Mouse (Mus musculus) ES-CJ7 (cell line): Measurements from ENCODE around the gene Xirp1.
"Not testable (repeated sequence)": the region's sequence is repeated elsewhere in the genome, so short reads cannot be mapped to it uniquely, and the experiment has no call there.

Experiments used
- DNase-seq: peaks from one replicate; pipeline ENCODE4 v3.0.0; 2011; ENCODE audit warnings: low read depth, low spot score

Gene Xirp1

GRCm38 (mm10) chr9:120020285-120020890 is 3.0 kb downstream of the Xirp1 start:
- DNase-seq = peak; percentile 74

DNA sequence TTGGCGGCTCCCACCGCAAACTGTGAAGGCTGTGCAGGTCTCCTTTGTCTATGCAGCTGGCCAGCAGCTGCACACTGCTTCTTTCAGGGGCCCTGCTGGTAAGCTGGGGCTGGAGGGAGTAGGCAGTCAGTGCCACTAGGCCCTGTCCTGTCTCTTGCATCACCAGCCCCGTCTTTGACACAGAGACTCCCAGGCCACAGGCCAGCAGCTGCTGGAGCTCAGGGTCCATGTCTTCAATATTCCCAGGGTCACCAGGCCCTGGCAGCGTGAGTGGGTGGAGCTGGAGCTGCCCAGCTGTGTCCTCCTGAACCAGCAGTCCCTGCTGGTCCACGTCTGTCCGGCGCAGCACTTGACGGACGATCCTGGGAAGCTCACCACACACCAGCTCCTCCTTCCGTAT is 6.4 kb downstream of the Xirp1 start:
- no peak for DNase-seq

DNA sequence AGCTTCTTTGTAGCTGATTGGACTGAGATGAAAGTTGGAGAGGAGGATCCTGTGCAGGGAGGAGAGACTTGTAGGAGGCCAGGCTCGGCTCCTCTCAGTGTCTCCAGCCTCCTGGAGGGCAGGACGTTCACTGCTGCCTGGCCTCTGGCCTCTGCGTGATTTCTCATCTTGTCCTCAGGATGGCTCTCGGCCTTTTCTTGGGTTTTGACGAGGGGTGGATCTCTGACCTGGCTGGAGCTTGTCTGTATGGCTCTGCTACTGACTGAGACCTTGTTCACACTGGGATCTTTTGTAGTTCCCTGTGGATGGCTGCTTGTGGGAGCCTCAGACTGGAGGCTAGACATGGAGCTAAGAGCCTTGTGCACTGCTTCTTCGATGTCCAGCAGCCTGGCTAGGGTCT is 8.6 kb downstream of the Xirp1 start:
- DNase-seq = no peak

DNA sequence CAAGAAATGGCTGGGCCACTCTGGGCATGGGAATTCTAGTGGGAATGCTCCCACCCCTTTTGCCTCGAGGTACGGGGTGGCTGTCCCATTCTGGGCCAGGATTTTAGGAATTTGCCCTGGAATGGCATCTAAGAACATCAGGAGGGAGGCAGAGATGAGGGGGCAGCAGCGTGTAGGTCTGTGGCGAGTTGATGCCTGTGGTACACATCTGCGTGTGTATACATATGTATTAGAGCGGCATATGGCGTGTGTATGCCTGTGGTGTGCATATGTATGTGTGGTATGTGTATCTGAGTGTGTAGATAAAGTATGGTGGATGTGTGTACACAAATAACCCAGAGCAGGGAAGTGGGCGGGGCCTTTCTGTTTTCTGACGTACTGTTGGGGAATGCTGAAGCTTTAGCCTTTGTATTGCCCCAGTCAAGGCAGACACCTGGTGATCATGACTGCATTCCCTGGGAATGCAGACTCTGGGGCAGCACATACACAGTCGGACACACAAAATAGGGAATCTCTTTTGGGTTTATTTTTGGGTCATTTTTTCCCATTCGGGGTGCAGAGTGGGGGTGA is 10.1 kb downstream of the Xirp1 start:
- peak; percentile 42 for DNase-seq

DNA sequence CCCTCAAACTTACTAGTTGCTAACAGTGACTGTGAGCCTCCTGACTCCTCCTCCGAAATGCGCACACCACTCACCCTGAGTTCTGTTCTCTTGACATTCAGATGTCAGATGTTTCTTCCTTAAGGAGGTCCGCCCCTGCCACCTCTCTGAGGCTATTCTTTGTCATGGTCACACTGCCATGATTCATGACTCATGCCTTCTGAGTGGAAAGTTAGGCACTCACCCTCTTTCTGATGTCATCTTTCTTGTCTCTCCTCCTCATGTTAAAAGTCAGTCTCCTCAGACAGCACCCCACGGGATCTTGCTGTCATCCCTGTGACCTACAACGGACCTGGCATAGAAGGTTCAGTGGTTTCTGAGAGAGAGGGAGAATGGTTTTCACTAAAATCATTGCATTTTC is 10.6 kb downstream of the Xirp1 start:
- peak; percentile 44 for DNase-seq

GRCm38 (mm10) chr9:120012161-120012560 is 11.2 kb downstream of the Xirp1 start:
- not testable (repeated sequence) for DNase-seq

DNA sequence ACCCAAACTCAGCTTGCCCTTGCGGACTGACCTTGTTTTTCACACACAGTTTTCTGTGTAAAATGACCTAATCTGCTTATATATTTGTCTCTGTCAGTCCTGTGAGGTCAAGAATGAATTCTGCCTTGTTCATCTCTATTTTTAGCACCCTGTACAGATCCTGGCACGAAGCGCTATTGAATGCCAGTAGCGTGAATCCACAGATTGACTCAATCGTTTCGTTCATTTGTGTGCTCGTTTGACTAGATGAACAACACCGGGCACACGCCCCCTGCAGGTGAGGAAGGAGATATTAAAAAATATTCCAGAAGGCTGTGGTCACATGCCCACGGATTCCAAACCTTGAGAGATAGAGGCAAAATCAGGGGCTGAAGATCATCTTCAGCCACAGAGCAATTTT is 11.9 kb downstream of the Xirp1 start:
- peak; percentile 87 for DNase-seq

DNA sequence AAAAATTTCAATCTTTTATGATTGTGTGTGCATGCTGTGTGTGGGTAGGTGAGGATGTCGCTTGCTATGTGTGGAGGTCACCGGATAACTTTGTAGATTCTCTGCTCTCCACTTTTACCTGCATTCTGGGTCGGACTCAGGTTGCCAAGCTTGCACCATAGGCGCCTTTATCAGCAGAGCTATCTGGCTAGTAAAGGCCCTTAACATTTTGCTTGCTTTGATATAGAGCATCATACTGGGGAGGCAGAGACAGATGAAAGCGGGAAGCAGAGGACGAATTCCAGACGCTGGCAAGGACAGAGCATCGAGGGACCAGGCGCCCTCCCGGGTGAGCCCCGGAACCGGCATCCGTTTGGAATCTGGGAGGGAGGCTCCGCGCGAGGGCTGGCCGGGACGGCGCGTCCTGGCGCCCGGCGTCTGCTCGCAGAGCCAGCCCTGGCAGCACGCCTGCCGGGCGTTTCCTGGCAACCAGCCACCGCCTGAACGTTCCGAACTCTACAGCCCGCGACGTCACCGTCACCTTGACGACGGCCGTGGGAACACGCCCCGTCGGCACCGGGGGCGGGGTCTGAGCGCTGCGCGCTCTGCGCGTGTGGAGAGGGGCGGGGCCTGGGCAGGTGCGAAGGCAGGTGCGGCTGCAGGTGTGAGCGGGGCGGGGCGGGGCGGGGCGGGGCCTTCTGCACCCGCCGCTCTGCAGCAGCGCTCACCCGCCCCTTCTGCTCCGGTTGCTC is 12.5 kb downstream of the Xirp1 start:
- DNase-seq = peak; percentile 96

- no peak for DNase-seq
These were observed 13.5 kb downstream of the Xirp1 start for GRCm38 (mm10) chr9:120009871-120010270.

DNA sequence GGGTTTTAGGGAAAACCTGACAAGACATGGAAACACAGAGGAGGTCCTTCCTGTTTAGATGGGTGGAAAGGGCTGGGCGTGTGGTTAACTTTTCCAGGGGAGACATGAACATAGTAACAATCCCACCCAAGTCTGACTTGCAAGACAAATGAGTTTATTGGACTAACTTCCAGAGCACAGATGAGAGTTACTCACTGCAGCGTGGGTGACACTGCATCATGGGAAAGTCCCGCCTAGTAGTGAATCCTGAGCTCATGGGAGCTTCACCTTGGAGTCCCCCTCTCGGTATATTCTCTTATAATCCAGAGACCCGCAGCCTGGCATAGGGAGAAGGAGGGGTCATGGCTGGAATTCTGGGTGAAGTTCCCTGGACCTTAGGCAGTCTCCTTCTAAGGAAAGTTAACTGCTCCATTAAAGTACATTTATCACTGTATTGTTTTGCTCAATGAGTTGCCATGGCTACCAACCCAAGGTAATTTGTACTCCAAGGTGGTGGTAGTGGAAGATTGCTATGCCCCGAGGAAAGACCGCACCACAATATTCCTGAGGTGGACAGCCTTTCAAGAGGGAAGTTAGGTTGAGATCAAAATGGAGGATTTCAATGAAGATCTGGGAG is 14.1 kb downstream of the Xirp1 start:
- DNase-seq = peak; percentile 59

GRCm38 (mm10) chr9:120007833-120008232 is 15.6 kb downstream of the Xirp1 start:
- peak; percentile 83 for DNase-seq

GRCm38 (mm10) chr9:120005936-120006335 is 17.5 kb downstream of the Xirp1 start:
- peak; percentile 96 for DNase-seq

GRCm38 (mm10) chr9:120002893-120003292 is 20.5 kb downstream of the Xirp1 start:
- peak; percentile 47 for DNase-seq

DNA sequence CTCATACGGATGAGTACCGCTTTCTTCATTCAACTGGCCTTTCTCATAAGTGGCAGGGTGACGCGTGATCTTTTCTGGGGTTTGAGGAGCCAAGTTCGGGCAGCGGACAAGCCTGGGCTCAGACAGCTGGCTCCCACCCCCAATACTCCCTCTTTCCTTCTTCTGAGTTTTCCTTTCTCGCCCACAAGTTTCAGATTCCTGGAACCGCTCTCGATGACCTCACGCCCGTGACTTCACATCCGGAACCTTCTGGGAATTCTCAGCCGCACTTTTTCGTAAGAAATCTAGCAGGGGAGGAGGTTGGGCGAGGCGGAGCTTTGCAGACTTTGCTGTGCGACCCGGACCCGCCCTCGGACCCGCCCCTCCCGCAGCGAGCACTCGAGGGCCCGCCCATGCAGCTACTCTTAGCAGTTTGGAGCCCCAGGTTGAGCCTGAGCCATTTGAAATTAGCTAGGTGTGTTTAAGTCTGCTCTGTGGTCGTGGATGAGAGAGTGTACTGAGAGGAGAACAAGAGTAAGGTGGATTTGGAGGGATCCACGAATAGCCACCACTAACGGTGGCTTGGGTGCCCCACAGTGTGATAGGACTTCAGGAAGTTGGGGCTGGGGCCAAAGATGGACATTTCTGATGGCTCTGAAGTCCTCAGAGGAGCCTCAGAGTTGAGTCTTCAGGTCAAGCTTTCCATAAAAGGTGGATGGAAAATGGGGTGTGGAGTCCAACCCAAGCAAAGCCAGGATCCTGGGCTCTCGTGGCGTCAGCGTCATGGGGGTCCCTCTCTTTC is 21.3 kb downstream of the Xirp1 start:
- peak; percentile 95 for DNase-seq

DNA sequence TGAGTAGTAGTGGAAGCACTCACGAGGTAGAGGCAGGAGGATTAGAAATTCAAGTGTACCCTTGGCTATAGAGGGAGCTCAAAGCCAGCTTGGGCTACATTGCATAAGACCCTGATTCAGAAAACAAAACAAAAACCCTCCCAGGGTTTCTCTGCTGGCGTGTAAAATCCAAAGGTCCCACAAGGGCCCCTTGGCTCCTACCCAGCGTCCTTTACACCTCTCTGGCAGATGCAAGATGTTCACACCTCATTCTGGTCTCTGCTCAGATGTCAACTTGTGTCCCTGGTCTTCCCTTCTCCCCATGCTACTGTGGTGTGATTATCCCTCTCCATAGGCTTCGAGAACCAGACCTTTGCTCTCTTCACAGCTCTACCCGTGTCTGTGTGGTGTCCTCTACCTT is 22.6 kb downstream of the Xirp1 start:
- no peak for DNase-seq

GRCm38 (mm10) chr9:119999636-120000035 is 23.8 kb downstream of the Xirp1 start:
- DNase-seq = no peak

- no peak for DNase-seq
These were observed 24.6 kb downstream of the Xirp1 start for GRCm38 (mm10) chr9:119998776-119999175.

DNA sequence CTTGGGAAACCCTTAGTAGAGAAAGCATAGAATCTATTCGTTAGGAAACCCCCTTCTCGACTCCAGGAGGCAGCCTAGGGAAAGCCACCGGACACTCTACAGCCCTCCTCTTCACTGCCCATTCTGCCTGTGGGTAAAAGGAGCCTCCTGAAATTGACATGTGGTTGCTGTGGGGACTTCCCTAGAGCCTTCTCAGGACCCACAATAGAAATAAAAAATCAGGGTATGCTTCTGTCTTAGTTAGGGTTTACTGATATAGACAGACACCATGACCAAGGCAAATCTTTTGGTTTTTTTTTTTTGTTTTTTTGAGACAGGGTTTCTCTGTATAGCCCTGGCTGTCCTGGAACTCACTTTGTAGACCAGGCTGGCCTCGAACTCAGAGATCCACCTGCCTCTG is 27.3 kb downstream of the Xirp1 start:
- no peak for DNase-seq

DNA sequence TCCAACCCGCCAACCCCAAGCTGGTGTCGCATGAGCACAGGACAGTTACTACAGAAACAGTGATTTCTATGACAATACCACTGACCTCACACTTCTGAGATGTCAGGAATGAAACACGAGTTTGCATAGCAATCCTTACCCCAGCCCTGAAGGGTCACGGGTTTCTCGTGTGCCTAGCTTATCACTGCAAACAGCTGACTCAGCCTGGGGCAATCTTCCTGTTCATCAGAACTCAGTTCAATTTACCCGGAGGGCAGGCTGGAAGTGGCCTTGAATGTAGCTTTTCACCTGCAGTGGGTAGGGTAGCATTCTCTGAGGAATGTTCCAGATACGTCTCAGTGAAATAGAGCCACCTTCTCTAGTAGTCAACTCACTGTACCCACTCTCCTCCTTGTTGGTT is 29.2 kb downstream of the Xirp1 start:
- DNase-seq = no peak

- DNase-seq = no peak
These were observed 30.1 kb downstream of the Xirp1 start for GRCm38 (mm10) chr9:119993092-119993844.

- DNase-seq = peak; percentile 76
These were observed 32.1 kb downstream of the Xirp1 start for GRCm38 (mm10) chr9:119991310-119991709.
